Comparison of ENCODE assay signal across 8 mouse cellular contexts in the genomic region with DNA sequence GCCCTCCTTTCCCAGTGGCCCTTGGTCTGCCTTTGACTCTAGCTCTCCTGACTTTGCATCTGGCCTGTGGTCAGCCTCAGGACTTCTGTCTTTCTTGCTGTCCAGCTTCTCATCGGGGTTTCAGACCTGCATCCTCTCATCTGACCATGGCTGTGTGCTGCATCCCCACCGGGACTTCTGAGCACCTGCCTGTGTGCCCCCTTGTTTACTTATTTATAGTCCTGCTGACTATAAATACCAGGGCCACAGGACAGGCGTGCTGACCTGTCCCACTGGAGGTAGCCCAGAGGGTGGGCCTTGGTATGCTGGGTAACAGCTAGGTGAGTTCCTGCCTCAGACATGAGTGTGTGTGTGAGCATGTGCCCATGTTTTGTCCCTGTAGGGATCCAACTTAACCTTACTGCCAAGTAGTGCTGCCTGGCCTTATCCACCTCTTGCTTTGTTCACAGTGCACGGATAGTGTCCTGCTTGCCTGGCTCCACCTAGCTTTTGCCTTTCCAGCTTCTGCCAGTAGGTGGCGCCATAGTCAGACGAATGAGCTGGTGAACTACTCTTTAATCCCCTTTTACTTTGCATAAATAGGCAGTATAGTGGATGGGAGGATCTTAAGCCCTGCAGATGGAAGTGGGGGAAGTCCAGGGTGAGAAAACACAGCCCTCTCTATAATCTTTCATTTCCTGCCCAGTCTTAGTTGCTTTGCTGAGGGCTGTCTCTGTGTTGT. TPM values are rescaled to one million over a fixed set of nuclear protein-coding genes. Genes with fewer than 3 reads are reported as not detected.
DNase-seq lines count a peak whose midpoint lies in the region; ATAC-seq lines count a peak whose summit lies in the region.

No protein-coding gene starts in this region.

- H3K36me3 ChIP-seq in hindbrain, embryonic 15.5 days, result peaks cover 5% of the 10 kb centered on the region; the same call in 1 of the 2 replicates

- ATAC-seq in hindbrain, embryonic 15.5 days (ENCODE audit: low FRiP score, low read depth), result peak; percentile 80

- H3K4me2 ChIP-seq in hindbrain, embryonic 15.5 days, result no peak overlapping the region

- 40% methylated on average over 6 of the region's 6 CpGs for WGBS in hindbrain, embryonic 15.5 days

- peak; percentile 85 for DNase-seq in R1 (ENCODE audit: low read depth, low spot score)
- peak; percentile 97 to 99 for DNase-seq in cerebellum, postnatal 10 days
- peak; percentile 76 to 95 for DNase-seq in frontal cortex, postnatal 14 days (ENCODE audit: low spot score in 2 of 2)
- DNase-seq in layer of hippocampus, postnatal 25 days (ENCODE audit: extremely low spot score in 1 of 2, low spot score in 1 of 2), result peak; percentile 95 to 100
- DNase-seq in lung, postnatal 36 days, result peak; percentile 95
- peak; percentile 92 for DNase-seq in retina, postnatal 1 day
- peak; percentile 78 to 85 for DNase-seq in thymus, postnatal 36 days

- H3K9ac ChIP-seq in hindbrain, embryonic 15.5 days, result peak overlapping the region; percentile 3; the same call in 1 of the 2 replicates

- H3K4me1 ChIP-seq in hindbrain, embryonic 15.5 days (replicated peaks), result peaks cover 9% of the 10 kb centered on the region; the same call in 1 of the 2 replicates

- no peaks in the 10 kb centered on the region; the same call in 1 of the 2 replicates for H3K27me3 ChIP-seq in hindbrain, embryonic 15.5 days

- H3K4me3 ChIP-seq in hindbrain, embryonic 15.5 days, result no peak overlapping the region

- no peaks in the 10 kb centered on the region for H3K9me3 ChIP-seq in hindbrain, embryonic 15.5 days

- H3K27ac ChIP-seq in hindbrain, embryonic 15.5 days (replicated peaks), result no peak overlapping the region

RNA-seq across cellular contexts. Expression of gene Acot7, which starts 36.0 kb away (rescaled TPM):
- 427 and 433 TPM in 2 replicates for polyA plus RNA-seq in hindbrain, embryonic 15.5 days (2015; fragmentation: Nextera tagmentation; extraction: Ambion mirVana)
- total RNA-seq in layer of hippocampus, postnatal 25 days (2021), result 100 to 1,000 TPM; 318 to 353 TPM

RNA-seq across cellular contexts. Expression of gene Hes2, which starts 55.3 kb away (rescaled TPM):
- not detected in 2 replicates for polyA plus RNA-seq in hindbrain, embryonic 15.5 days (2015; fragmentation: Nextera tagmentation; extraction: Ambion mirVana)
- total RNA-seq in layer of hippocampus, postnatal 25 days (2021), result not detected
